Mouse (Mus musculus) neural tube, embryonic 14.5 days (tissue): ENCODE measurements around the gene Hoxc6. TPM values are rescaled to one million over a fixed set of nuclear protein-coding genes. Genes with fewer than 3 reads are reported as not detected.

Experiments
- ATAC-seq: fragments of 200-750 bp; cut with Nextera tagmentation; 2 replicates; pipeline ENCODE4 v1.8.0; 2017; ENCODE audit warnings: low read depth, mild to moderate bottlenecking, moderate TSS enrichment, moderate library complexity
- H3K27ac ChIP-seq: fragments of 300-500 bp; sonication (generic); 2 replicates; pipeline ENCODE4 v1.5.1; 2014; ENCODE audit warnings: low read depth, mild to moderate bottlenecking, control low read depth, low read length, moderate library complexity, mixed read lengths
- H3K27me3 ChIP-seq: fragments of 300-500 bp; sonication (generic); 2 replicates; pipeline ENCODE4 v1.6.1; 2014; ENCODE audit warnings: low read length; ENCODE audit not compliant: control insufficient read depth, insufficient read depth
- H3K36me3 ChIP-seq: fragments of 300-500 bp; sonication (generic); 2 replicates; pipeline ENCODE4 v1.6.1; 2014; ENCODE audit warnings: low read length, mixed read lengths; ENCODE audit not compliant: control insufficient read depth, insufficient read depth
- H3K4me1 ChIP-seq: fragments of 300-500 bp; sonication (generic); 2 replicates; pipeline ENCODE4 v1.6.1; 2014; ENCODE audit warnings: low read length; ENCODE audit not compliant: control insufficient read depth, insufficient read depth
- H3K4me2 ChIP-seq: fragments of 300-500 bp; sonication (generic); 2 replicates; pipeline ENCODE4 v1.6.1; 2014; ENCODE audit warnings: mild to moderate bottlenecking, low read depth, low read length, control low read depth
- H3K4me3 ChIP-seq: fragments of 300-500 bp; sonication (generic); 2 replicates; pipeline ENCODE4 v1.5.1; 2014; ENCODE audit warnings: low read depth, low read length, control low read depth, mixed read lengths
- H3K9ac ChIP-seq: fragments of 300-500 bp; sonication (generic); replicated peaks from 2 replicates; pipeline ENCODE4 v1.6.1; 2014; ENCODE audit warnings: low read depth, mild to moderate bottlenecking, control low read depth, low read length, mixed read lengths
- H3K9me3 ChIP-seq: fragments of 300-500 bp; sonication (generic); 2 replicates; pipeline ENCODE4 v1.6.1; 2016; ENCODE audit warnings: low read length; ENCODE audit not compliant: control insufficient read depth
- WGBS: fragments of 180-500 bp; shearing (Covaris S2); extraction: QIAGEN DNeasy Blood & Tissue Kit; methylation state at CpG from one replicate; pipeline ENCODE4 v1.1.7; 2014; 5-methylcytosine and 5-hydroxymethylcytosine counted together
- polyA plus RNA-seq: library from polyadenylated mRNA; unstranded; fragments of >200 nt; fragmentation: Nextera tagmentation; extraction: Ambion mirVana; gene quantifications from 2 replicates; pipeline ENCODE4 v1.2.1, GENCODE M21; 2014

Gene Hoxc6
- polyA plus RNA-seq, 1 experiment from 2014 or later, result 23.0 TPM

DNA sequence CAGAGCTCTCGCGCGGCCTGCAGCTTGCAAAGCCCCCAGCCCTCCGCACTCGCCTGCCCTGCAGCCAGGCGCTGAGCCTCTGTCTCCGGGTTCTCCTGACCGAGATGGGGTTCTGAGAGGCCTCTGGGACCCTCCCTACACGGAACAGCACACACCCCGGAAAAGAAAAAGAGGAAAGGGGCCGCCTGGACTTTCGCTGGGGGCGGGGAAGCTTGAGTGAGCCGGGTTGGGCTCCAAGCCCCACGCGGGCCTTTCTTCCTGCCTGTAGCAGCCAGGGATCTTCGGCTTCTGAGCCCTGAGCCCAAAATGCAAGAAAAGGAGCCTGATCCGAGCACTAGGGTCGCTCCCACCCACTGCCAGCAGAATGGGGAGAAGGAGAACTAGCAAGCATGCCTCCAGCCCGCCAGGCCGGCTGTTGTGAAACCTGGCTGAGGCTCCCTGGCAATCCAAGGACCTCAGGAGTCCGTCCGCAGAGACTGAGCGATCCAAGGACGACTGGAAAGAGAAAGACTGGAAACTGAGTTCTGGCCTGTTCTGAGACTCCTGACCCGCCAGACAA, 13.9 kb downstream of the Hoxc6 start:
- Histone ChIP-seq H3K4me1 (peaks cover 91% of the 10 kb centered on the region), H3K27me3 (no peaks in the 10 kb centered on the region), H3K36me3 (0 out of 2 replicates have a peak, but pooled peaks cover 4% of the 10 kb centered on the region), H3K4me3 (peak overlapping the region; percentile 18), H3K9me3 (no peaks in the 10 kb centered on the region), H3K27ac (peak overlapping the region; percentile 71), H3K9ac (peak overlapping the region; percentile 44), H3K4me2 (peak overlapping the region; percentile 83)
- no peak for ATAC-seq
- 5% methylated on average over 26 of the region's 26 CpGs for WGBS

GRCm38 (mm10) chr15:103013238-103013984, 15.4 kb downstream of the Hoxc6 start:
- Histone ChIP-seq H3K9me3 (no peaks in the 10 kb centered on the region), H3K36me3 (peaks cover 4% of the 10 kb centered on the region; the same call in 1 of the 2 replicates), H3K4me1 (peaks cover 89% of the 10 kb centered on the region), H3K4me2 (peak overlapping the region; percentile 83), H3K27me3 (no peaks in the 10 kb centered on the region), H3K27ac (peak overlapping the region; percentile 87), H3K4me3 (peak overlapping the region; percentile 30; the same call in 1 of the 2 replicates), H3K9ac (peak overlapping the region; percentile 44; the same call in 1 of the 2 replicates)
- WGBS, result 5% methylated on average over 17 of the region's 17 CpGs
- no peak for ATAC-seq

GRCm38 (mm10) chr15:103014166-103015008, 16.3 kb downstream of the Hoxc6 start:
- H3K27ac ChIP-seq, result peak overlapping the region; percentile 87
- peak; percentile 71 for ATAC-seq
- H3K4me1 ChIP-seq, result peaks cover 89% of the 10 kb centered on the region
- no peaks in the 10 kb centered on the region for H3K9me3 ChIP-seq
- H3K27me3 ChIP-seq, result no peaks in the 10 kb centered on the region
- peak overlapping the region; percentile 83 for H3K4me2 ChIP-seq
- peaks cover 4% of the 10 kb centered on the region; the same call in 1 of the 2 replicates for H3K36me3 ChIP-seq
- WGBS, result under 1% methylated on average over 50 of the region's 57 CpGs
- H3K4me3 ChIP-seq, result peak overlapping the region; percentile 30
- peak overlapping the region; percentile 44 for H3K9ac ChIP-seq

- 1% methylated on average over 25 of the region's 28 CpGs for WGBS
- H3K27ac ChIP-seq, result peak overlapping the region; percentile 87
- no peaks in the 10 kb centered on the region for H3K9me3 ChIP-seq
- peaks cover 4% of the 10 kb centered on the region; the same call in 1 of the 2 replicates for H3K36me3 ChIP-seq
- peak; percentile 31 for ATAC-seq
- peak overlapping the region; percentile 83 for H3K4me2 ChIP-seq
- peak overlapping the region; percentile 30 for H3K4me3 ChIP-seq
- peak overlapping the region; percentile 43 for H3K9ac ChIP-seq
- H3K27me3 ChIP-seq, result no peaks in the 10 kb centered on the region
- peaks cover 89% of the 10 kb centered on the region for H3K4me1 ChIP-seq
Measured at GRCm38 (mm10) chr15:103015009-103015399, 16.9 kb downstream of the Hoxc6 start.

- Histone ChIP-seq H3K9ac (peak overlapping the region; percentile 43), H3K4me2 (peak overlapping the region; percentile 83), H3K36me3 (peaks cover 4% of the 10 kb centered on the region; the same call in 1 of the 2 replicates), H3K4me3 (peak overlapping the region; percentile 30), H3K27ac (peak overlapping the region; percentile 87), H3K4me1 (peaks cover 90% of the 10 kb centered on the region), H3K9me3 (no peaks in the 10 kb centered on the region), H3K27me3 (no peaks in the 10 kb centered on the region)
- WGBS, result 11% methylated on average over 19 of the region's 19 CpGs
- no peak for ATAC-seq
Measured at GRCm38 (mm10) chr15:103015406-103016166, 17.5 kb downstream of the Hoxc6 start.

- Histone ChIP-seq H3K4me3 (no peak within 1 kb of the TSS), H3K9ac (0 out of 2 replicates have a peak within 1 kb of the TSS, but pooled peaks have one; percentile 13), H3K9me3 (no peaks in the 10 kb centered on the region), H3K27me3 (no peaks in the 10 kb centered on the region), H3K36me3 (no peaks in the 10 kb centered on the region; the same call in 1 of the 2 replicates), H3K27ac (peak within 1 kb of the TSS; percentile 45; the same call in 1 of the 2 replicates), H3K4me1 (peaks cover 79% of the 10 kb centered on the region), H3K4me2 (peak within 1 kb of the TSS; percentile 26; the same call in 1 of the 2 replicates)
- 18% methylated on average over 9 of the region's 9 CpGs for WGBS
- no peak for ATAC-seq
Measured at GRCm38 (mm10) chr15:103018636-103019035, 20.6 kb downstream of the Hoxc6 start, which contains the start of gene Hoxc4. Gene Hoxc4 (plus strand): TSS chr15:103018934.

DNA sequence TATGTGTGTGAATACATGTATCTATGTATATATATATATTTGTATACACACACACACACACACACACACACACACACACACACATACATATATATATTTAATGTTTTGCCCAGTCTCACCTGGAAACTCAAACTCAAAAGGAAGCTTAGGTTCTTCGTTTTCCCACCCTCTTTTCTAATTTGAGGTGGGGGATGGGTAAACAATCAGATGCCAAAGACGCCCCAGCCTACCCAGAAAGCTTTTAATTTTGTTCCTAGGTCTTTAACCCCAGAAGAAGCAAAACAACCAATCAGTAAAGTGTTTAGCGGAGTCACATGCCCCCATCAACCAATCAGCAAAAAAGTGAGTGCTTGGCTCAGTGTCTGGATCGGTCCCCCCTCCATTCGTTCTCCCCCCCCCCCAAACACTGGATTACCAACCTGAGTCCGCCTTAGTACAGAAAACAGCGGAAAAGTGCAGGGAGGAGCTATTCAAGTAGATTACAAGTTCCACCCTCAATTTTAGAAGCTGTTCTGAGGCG, 22.9 kb downstream of the Hoxc6 start:
- H3K4me3 ChIP-seq, result no peak overlapping the region
- H3K9me3 ChIP-seq, result no peaks in the 10 kb centered on the region
- WGBS, result 6% methylated on average over 8 of the region's 8 CpGs
- ATAC-seq, result no peak
- H3K9ac ChIP-seq, result no peak overlapping the region
- peak overlapping the region; percentile 23; the same call in 1 of the 2 replicates for H3K4me2 ChIP-seq
- H3K4me1 ChIP-seq, result peaks cover 61% of the 10 kb centered on the region
- no peaks in the 10 kb centered on the region; the same call in 1 of the 2 replicates for H3K36me3 ChIP-seq
- H3K27me3 ChIP-seq, result no peaks in the 10 kb centered on the region
- no peak overlapping the region for H3K27ac ChIP-seq

DNA sequence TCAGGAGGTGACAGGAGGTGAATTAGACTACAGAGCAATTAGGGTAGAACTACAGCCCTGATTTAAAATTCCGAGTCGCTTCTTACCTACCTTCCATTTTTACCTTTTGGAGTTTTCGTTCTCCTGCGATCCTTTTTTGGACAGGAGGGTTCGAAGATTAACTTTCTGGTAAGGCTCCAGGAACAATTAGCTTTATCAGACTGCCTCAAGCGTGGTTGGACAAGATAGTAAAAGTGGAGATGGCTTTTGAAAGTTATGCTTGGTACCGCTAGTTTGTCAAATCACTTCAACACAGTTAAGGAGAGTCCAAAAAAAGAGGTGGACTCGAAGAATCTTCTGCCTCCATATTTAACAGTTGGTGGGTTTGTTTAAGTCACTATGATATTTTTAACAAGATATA, 23.5 kb downstream of the Hoxc6 start:
- 15% methylated on average over 8 of the region's 8 CpGs for WGBS
- Histone ChIP-seq H3K27ac (no peak overlapping the region), H3K4me2 (peak overlapping the region; percentile 23; the same call in 1 of the 2 replicates), H3K4me1 (peaks cover 64% of the 10 kb centered on the region), H3K9me3 (no peaks in the 10 kb centered on the region), H3K4me3 (no peak overlapping the region), H3K36me3 (no peaks in the 10 kb centered on the region; the same call in 1 of the 2 replicates), H3K9ac (no peak overlapping the region), H3K27me3 (no peaks in the 10 kb centered on the region)
- no peak for ATAC-seq
